Mouse (Mus musculus): ENCODE measurements around the gene Nox1. TPM values are rescaled to one million over a fixed set of nuclear protein-coding genes. Genes with fewer than 3 reads are reported as not detected.
A peak's percentile ranks its signal among the peaks of the same experiment; 100 is the strongest.

The Nox1 gene
- total RNA-seq, 2 experiments from 2014 or later: not detected

DNA sequence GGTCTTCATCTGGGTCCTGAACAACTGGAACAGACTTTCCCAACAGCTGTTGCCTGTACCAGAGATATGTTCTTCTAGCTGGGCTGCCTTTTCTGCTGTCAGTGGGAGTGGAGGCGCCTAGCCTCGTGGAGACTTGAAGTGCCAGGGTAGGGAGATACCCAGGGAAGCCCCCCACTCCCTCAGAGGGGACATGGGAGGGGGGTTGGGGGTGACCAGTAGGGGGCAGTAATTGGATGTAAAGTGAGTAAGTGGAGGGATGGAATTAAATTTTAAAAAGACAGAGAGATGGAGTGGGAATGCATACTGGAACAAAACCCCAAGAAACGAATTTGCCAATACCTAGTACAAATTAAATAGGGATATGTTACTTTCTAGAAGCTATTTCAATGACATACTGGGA lies 87.9 kb downstream of the Nox1 start:
- no peak for DNase-seq (ENCODE audit: extremely low spot score in 1 of 2, low spot score in 1 of 2)

DNA sequence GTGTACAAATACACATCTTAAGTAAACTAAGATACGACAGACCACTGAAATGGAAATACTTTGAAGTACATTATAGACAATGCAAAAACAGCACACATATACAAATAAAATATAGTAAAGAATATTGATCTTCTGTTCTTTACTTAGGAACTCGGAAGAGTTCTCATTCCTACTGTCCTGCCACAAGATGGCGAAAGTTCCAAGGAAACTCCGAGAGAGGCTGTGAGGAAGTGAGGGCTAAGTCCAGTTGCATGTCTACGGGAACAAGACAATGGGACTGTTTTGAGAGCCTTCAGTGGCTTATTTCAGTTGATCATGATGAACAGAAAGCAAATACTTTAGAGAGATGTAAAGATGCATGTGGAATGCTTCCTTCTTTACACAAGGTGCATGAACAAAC lies 89.5 kb downstream of the Nox1 start:
- no peak for DNase-seq (ENCODE audit: extremely low spot score in 1 of 2, low spot score in 1 of 2)

DNA sequence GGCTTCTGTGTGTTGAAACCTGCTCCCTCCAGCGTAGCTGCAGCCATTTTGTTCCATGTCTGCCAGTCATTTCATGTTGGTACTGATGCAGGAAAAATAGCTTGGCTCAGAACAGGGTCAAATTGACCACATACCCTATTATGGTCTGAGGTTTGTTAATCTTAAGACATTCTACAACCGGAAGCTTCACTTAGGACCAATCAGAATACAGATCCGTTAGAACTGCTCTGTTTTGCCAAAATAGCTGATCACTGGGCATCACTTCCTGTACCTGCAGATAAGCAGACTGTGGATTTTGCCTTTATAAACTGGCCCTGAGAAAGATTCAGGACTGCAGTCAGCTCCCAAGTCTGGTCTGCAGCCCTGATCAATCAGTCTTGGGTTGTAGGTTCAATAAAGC lies 93.2 kb downstream of the Nox1 start:
- DNase-seq (ENCODE audit: extremely low spot score in 1 of 2, low spot score in 1 of 2): no peak

DNA sequence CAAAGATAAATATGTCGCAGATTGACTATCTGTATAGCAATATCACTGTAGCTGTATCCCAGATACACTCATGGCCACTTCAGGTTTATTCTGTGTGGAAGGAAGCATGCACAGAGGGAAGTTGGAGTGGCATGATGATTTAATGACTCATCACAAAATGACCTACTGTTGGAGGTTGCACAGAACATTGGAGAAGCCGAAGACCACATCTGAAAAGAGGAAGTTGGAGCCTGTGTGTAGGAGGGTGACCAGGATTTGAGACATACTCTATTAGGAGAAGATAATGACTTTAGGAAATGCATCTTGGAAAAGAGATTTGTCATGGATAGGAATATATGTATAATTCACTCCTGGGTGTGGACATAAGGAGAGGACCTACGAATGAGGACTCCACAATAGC lies 105.3 kb downstream of the Nox1 start:
- no peak for DNase-seq (ENCODE audit: extremely low spot score in 1 of 2, low spot score in 1 of 2)

DNA sequence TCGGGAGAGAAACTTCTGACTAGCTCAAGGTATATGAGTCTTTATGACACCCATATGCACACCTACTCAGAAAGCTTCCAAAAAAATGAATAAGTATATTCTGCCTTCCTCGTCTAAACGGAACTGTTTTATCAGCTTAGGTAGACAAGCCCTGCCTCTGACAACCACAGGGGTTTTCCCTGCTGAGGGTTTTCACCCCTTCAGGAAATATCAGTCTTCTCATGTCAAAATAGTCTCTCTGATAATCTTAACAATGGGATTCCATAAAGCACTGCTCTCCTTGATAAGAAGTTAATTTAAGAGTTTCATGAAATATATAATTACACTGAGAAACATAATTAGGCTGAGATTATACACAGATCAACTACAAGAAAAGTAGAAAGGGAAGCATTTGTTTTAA lies 110.0 kb downstream of the Nox1 start:
- no peak for DNase-seq (ENCODE audit: extremely low spot score in 1 of 2, low spot score in 1 of 2)

DNA sequence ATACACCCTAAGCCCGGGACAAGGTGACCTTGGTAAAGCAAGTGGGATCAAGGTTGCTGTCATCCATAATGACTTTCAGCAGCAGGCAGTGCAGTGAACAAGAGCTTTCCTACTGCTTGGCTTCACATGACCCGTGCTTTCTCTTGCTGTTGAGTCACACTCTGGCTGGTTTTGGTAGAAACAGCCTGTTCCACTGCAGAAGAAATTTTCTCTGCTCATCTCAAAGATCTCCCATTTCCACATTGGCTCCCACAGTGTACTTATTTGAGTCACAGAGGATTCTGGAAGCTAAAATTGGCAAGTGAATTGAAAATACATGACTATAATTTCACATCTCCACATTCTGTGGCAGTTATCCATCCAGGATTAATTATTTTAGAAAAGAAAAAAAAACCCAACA lies 119.1 kb downstream of the Nox1 start:
- no peak for DNase-seq (ENCODE audit: extremely low spot score in 1 of 2, low spot score in 1 of 2)

DNA sequence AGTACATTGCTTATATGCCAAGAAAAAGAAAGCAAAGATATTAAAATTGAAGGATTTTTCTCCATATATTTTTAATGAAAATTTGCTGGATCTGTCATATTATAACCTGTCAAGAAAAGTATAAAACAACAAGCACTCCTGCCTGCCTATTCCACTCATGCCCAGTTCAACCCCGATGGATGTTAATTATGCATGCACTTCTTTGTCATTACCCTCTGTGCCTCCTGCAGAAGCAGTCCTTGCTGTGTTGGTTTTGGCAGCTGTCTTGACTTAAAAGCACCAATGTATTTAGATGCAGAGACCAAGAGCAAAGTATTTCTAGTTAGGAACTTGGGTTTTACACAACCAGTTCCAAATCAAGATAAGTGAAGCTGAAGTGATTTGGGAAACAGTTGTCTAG lies 136.3 kb downstream of the Nox1 start:
- no peak for DNase-seq (ENCODE audit: extremely low spot score in 1 of 2, low spot score in 1 of 2)

DNA sequence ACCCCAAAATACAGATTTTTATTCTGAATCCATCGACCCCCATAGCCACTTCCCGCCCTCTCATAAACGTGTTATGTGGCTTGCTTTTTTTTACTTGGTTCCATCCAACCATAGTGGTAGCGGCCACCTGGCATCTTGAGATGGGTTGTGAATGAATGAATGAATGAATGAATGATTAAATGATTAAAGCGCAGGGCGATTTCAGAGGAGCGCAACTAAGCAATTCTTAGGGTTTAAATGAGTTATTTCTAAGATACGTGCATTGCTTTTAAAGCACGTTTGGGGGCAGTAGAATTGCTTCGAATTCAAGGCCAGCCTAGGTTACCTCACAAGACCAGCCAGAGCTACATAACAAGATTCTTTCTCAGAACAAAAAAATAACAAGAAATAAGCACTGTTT lies 162.0 kb downstream of the Nox1 start:
- DNase-seq (ENCODE audit: extremely low spot score in 1 of 2, low spot score in 1 of 2): no peak

DNA sequence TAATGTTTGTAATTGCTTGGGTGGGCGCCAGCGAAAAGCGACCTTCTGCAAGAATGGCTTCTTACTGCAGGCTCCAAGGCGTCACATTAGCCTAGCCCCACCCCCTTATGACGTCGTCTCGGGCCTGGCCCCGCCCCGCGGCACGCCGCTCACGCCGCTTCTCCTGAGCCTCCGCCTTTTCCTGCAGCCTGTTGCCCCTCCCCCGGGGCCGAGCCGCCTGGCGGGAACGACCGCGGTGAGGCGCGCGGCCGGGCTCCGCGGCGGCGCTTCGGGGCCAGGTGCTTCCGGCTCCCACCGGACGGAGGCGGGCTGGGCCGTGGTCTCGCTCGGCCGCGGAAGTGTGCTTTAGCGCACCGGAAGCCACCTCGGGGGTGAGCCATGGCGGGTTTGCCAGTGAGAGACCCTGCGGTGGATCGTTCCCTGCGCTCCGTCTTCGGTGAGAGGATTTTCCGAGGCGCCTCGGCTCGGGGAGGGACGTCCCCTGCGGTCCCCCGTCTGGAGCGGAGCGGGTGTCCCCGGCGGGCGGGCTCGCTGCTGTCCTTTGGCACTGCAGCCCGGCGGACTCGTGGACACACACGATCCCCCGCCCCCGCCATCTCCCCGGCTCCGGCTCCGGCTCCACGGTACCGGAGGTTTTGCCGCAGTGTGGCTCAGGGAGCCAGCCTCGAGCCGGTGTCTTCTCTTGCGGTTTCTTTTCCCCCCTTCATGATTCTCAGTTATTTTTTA lies 162.6 kb downstream of the Nox1 start, which contains the start of gene Cstf2:
Gene Cstf2 (plus strand): TSS at position 201 of the 726 bp plus-strand sequence.
- DNase-seq (ENCODE audit: extremely low spot score in 1 of 2, low spot score in 1 of 2): peak; percentile 79 to 86

DNA sequence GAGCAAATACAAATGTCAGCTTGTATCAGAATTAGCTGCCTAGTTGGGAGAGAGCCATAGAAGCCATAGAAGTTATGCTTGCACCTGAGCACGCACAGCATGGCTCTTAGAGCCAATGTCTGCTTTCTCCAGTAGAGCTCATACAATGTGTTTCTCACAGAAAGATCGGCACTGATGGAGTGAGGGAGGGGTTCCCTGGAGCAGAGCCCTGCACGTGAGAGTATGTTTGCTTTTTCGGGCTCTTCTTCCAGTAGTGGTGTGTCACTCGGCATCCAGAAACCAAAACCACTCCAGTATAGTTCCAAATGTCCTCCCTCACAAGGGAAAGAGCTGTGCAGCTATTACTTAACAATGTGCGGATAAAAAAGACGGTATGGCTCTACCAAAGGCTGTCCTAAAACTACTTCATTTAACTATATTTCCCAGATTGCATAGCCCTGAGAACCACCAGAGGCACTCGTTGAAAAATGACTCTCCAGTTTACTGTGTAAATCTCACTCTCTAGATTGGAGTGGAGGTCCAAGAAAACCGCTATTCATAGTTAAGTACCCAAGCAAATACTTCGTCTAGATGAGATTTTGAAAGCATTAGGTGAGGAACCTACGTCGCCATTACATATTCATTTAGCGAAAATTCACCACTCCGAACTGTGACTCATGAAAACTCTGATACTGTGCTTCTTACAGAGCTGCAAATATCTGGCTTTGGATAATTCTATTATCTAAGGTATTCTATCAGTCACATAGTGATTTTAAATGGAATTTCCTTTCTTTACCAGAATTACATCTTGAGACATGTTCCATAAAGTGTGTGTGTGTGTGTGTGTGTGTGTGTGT lies 163.5 kb downstream of the Nox1 start:
- no peak for DNase-seq (ENCODE audit: extremely low spot score in 1 of 2, low spot score in 1 of 2)

DNA sequence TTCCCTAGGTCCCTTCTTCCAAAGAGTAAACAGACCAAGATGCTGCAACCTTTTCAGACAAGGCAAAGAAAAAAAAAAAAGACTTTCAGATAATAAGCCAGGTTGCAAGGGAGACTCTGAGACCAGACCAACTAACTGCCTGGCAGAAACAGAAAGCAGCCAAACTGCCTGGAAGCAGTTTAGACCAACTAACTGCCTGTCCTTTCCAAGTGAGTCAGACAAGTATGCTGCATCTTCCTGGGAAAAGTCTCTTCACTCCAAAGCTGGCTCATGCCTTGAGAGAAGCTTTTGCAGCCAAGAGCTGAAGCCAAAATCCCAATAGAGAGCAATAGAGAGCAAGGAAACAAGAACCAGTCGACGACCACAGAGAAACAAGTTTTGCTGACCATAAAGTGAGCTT lies 164.9 kb downstream of the Nox1 start:
- no peak for DNase-seq (ENCODE audit: extremely low spot score in 1 of 2, low spot score in 1 of 2)

DNA sequence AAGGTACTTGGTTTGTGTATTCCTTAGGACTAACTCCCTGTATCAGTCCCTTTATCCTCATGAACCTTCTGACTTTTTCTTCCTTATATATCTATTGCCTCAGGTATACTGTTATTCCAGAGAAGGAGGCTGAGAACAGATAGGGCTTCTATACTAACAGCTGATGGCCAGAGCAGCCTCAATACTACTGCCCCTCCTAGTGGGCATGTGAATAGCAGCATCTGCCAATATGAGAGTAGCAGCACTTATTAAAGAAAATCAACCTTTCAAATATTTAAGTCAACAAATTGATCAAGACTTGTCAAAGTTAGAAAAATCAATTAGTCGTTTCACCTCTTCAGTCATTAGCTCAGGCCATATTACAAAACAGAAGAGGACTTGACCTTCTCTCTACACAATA lies 172.8 kb downstream of the Nox1 start:
- DNase-seq (ENCODE audit: extremely low spot score in 1 of 2, low spot score in 1 of 2): no peak

Small RNA genes lying within 50 kb of the gene (microRNA-seq; reads per million reads assigned to microRNA genes)
- 0 reads per million in 2 experiments for gene Mir3112

Other genes with a start within 250 kb of the Nox1 start
- gene Sytl4, start 240.1 kb downstream of the Nox1 start, total RNA-seq (2021): 1 to 10 TPM in 1 of 2 experiments, under 1 TPM in 1; 0.82 to 1.3 TPM
- gene Cstf2, start 162.8 kb downstream of the Nox1 start, total RNA-seq (2021): 100 to 1,000 TPM in 1 of 2 experiments, 10 to 100 TPM in 1; 89.4 to 103 TPM
- under 1 TPM; 0.52 to 0.71 TPM for gene Xkrx, start 59.9 kb downstream of the Nox1 start, total RNA-seq (2021)
- not detected for gene Arl13a, start 34.5 kb downstream of the Nox1 start, total RNA-seq (2021)
- gene Trmt2b, start 55.0 kb upstream of the Nox1 start, total RNA-seq (2021): 1 to 10 TPM; 6.0 to 7.7 TPM
- 10 to 100 TPM; 51.9 to 55.5 TPM for gene Tmem35a, start 73.3 kb upstream of the Nox1 start, total RNA-seq (2021)
- gene Cenpi, start 86.1 kb upstream of the Nox1 start, total RNA-seq (2021): under 1 TPM; 0.28 to 0.79 TPM
- 10 to 100 TPM; 39.3 to 48.3 TPM for gene Drp2, start 182.6 kb upstream of the Nox1 start, total RNA-seq (2021)